Mouse (Mus musculus): ENCODE measurements at regions not wholly inside any gene's neighbourhood (a gene's known extent, or its start where the extent isn't known, plus 50 kb on each side); places are given as distances from the start of the nearest gene placed in this dataset.
A peak's percentile ranks its signal among the peaks of the same experiment; 100 is the strongest.

DNA sequence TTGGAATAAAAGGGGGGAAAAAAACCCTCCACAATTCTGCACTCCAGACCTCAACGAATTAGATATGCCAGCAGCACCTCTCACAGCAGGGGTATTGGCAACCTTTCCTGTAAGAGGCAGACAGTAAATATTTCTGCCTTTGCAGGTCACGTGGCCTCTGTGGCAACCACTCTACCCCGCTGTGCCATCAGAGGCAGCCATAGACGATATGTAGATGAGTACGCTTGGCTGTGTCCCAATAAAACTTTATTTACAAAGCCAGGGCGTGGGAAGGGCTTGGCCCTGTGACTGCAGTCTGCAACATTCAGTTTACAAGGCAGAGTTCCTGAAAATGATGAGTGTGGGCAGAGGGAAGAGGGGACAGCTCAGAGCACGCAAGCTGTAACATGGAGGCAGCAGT, 158.7 kb upstream of the Dio3 start:
- intact Hi-C loops (cut with DNase I): no loop called here
- no peak for DNase-seq (ENCODE audit: low spot score in 2 of 2)

- intact Hi-C loops (cut with DNase I): no loop called here
Measured at GRCm38 (mm10) chr12:110122976-110123375, 155.9 kb upstream of the Dio3 start.

GRCm38 (mm10) chr12:110126525-110126924, 152.3 kb upstream of the Dio3 start:
- DNase-seq (ENCODE audit: low spot score in 2 of 2): no peak
- intact Hi-C loops (cut with DNase I): no loop called here

More at GRCm38 (mm10) chr12:110122976-110123375, 155.9 kb upstream of the Dio3 start:
- no peak for DNase-seq (ENCODE audit: low spot score in 2 of 2)

- intact Hi-C loops (cut with DNase I): no loop called here
- DNase-seq (ENCODE audit: low spot score in 2 of 2): no peak
Measured at GRCm38 (mm10) chr12:110145379-110145778, 133.5 kb upstream of the Dio3 start.

- intact Hi-C loops (cut with DNase I): no loop called here
- DNase-seq (ENCODE audit: low spot score in 2 of 2): no peak
Measured at GRCm38 (mm10) chr12:110154225-110154962, 124.5 kb upstream of the Dio3 start.

- intact Hi-C loops (cut with DNase I): no loop called here
- no peak for DNase-seq (ENCODE audit: low spot score in 2 of 2)
Measured at GRCm38 (mm10) chr12:110154963-110155325, 123.9 kb upstream of the Dio3 start.

DNA sequence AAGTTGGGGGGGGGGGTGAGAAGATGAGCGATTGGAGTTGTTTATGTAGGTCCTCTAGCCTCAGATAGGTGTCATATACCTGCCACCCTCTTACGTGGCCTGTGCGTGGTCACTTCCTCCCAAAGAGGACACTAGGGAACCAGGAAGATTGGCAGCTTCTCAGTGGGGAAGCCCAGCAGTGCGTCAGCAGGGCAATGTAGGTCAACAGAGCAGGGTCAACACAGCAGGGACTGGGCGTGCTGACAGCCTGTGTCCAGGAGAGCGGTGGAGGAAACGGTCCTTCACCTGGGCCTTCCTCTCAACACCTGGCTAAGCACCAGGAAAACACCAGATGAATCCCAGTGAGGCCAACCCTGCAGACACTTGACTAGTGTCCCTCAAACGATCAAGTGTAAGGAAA, 122.4 kb upstream of the Dio3 start:
- intact Hi-C loops (cut with DNase I): no loop called here

DNA sequence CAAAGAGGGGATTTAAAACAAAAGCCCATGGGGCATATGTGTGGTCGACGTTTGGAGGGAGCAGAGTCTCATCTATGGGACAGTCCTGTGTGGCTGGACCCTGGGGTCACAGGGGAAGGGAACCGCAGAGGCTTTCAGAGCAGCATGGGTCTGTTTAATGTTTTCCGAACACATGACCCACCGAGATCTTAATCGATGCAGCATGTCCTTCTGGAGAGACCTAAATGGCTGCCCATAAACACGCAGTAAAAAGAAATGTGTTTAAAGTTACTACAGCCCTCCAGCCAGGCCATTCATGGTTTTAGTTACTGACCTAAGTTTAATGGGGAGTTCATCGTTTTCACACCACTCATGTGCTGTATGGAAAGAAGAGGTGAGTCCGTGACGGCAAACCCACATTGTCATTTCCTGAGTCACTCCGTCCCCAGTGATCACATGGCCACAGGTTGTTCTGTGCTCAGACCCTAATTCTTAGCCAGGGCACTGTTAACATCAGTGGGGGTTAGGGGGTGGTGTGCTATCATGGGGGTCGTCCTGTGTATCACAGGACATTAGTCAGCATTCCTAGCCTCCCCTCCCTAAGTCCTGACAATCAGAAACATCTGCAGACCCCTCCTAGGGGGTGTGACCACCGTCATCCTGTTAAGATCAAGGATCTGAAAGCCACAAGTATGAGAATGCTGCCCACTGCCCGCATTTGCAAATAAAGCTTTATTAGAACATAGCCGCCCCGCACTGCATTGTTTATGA, 120.7 kb upstream of the Dio3 start:
- intact Hi-C loops (cut with DNase I): no loop called here
- DNase-seq (ENCODE audit: low spot score in 2 of 2): no peak

More for the DNA sequence above, 122.4 kb upstream of the Dio3 start:
- DNase-seq (ENCODE audit: low spot score in 2 of 2): no peak

DNA sequence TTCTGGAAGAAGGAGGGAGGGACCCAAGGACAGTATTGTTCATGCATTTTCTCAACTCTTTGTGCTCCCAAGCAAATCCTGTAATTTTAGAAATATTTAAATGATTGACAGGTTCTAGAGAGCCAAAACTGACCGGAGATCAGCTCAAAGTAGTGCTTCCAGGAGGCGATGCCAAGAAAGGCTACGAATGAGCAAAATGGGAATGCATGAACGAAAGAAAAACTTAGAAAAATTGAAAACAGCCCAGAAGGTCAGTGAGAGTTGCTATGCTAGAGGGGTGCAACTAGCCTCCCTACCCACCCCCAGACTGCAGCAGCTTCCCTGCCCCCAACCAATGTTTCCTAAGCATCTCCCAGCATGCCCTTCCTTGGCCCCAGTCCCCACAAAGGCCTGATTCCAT, 117.6 kb upstream of the Dio3 start:
- no peak for DNase-seq (ENCODE audit: low spot score in 2 of 2)
- intact Hi-C loops (cut with DNase I): no loop called here

DNA sequence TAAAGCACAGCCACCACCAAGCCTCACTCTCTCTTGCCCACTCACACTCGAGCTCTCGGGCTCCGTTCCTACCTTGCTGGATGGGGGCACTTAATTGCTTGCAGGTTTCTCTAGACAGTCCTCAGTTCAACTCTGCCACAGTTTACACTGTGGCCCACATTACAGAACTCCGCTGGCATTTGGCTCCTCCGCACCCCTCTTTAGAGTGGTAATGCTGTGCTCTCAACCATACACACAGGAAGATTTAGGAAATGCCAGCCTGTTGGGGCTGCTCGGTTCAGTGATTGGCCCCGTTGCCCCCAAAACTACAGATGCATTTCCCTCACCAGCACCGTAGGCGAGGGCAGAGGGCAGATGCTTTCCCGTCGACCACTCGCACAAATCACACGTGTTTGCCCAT, 113.4 kb upstream of the Dio3 start:
- DNase-seq (ENCODE audit: low spot score in 2 of 2): no peak
- intact Hi-C loops (cut with DNase I): no loop called here

GRCm38 (mm10) chr12:110168407-110168806, 110.5 kb upstream of the Dio3 start:
- DNase-seq (ENCODE audit: low spot score in 2 of 2): no peak
- intact Hi-C loops (cut with DNase I): no loop called here

DNA sequence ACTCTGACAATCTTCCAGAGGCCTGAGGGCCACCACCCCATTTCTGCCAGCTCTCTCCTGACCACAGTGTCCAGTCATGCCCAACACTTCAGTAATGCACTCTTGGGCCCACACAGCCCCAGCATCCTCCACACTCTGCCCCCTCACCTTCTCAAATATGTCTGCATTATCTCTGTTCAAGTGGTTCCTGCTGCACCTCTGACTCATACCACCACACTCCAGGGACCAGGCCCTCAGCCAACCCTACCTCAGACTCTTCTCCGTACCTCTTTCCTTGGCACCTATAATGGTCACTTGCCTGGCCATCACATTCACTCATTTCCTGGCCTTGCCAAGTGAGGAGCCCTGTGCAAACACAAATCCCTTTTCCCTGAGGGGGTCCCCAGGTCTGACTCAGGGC, 109.6 kb upstream of the Dio3 start:
- no peak for DNase-seq (ENCODE audit: low spot score in 2 of 2)

DNA sequence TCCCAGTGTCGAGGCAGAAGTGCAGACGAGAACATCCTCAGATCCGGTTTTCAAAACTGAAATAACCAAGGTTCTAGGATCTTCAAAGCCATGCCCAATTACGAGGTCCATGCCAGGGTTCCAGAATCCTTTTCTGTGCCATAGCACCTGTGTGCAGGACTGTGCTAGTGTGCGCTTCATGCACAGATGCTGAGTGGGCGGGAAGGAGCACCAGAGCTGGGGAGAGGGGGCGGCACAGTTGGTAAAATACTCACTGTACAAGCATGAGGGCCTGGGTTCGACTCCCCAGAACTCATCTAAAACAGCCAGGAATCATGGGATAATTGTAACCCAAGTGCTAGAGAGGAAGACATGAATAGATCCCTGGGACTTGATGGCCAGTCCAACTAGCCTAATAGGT, 108.4 kb upstream of the Dio3 start:
- peak; percentile 16 to 20 for DNase-seq (ENCODE audit: low spot score in 2 of 2)
- intact Hi-C loops (cut with DNase I): no loop called here

More for the DNA sequence above, 109.6 kb upstream of the Dio3 start:
- intact Hi-C loops (cut with DNase I): no loop called here

- intact Hi-C loops (cut with DNase I): no loop called here
- no peak for DNase-seq (ENCODE audit: low spot score in 2 of 2)
Measured at GRCm38 (mm10) chr12:110177826-110178225, 101.0 kb upstream of the Dio3 start.

- DNase-seq (ENCODE audit: low spot score in 2 of 2): no peak
- intact Hi-C loops (cut with DNase I): no loop called here
Measured at GRCm38 (mm10) chr12:110183473-110183872, 95.4 kb upstream of the Dio3 start.

GRCm38 (mm10) chr12:110185399-110185798, 93.5 kb upstream of the Dio3 start:
- no peak for DNase-seq (ENCODE audit: low spot score in 2 of 2)
- intact Hi-C loops (cut with DNase I): no loop called here

GRCm38 (mm10) chr12:110186381-110186780, 92.5 kb upstream of the Dio3 start:
- intact Hi-C loops (cut with DNase I): no loop called here
- no peak for DNase-seq (ENCODE audit: low spot score in 2 of 2)

DNA sequence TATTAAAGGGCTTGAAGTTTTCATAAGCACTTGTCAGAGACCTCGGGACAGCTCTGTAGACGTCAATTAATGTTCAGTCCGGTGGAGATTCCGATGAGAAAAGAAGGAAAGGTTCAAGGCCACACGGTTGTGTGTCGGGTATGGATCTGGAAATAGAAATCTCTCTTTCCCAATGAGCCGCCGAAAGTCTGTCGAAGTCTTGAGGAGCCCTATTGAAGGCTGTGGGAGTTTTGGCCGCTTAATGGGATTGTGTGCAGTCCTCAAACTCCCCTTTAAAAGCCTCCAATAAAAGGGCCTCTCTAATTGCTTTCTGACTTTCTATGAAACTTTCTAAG, 92.0 kb upstream of the Dio3 start:
- DNase-seq (ENCODE audit: low spot score in 2 of 2): no peak
- intact Hi-C loops (cut with DNase I): no loop called here

DNA sequence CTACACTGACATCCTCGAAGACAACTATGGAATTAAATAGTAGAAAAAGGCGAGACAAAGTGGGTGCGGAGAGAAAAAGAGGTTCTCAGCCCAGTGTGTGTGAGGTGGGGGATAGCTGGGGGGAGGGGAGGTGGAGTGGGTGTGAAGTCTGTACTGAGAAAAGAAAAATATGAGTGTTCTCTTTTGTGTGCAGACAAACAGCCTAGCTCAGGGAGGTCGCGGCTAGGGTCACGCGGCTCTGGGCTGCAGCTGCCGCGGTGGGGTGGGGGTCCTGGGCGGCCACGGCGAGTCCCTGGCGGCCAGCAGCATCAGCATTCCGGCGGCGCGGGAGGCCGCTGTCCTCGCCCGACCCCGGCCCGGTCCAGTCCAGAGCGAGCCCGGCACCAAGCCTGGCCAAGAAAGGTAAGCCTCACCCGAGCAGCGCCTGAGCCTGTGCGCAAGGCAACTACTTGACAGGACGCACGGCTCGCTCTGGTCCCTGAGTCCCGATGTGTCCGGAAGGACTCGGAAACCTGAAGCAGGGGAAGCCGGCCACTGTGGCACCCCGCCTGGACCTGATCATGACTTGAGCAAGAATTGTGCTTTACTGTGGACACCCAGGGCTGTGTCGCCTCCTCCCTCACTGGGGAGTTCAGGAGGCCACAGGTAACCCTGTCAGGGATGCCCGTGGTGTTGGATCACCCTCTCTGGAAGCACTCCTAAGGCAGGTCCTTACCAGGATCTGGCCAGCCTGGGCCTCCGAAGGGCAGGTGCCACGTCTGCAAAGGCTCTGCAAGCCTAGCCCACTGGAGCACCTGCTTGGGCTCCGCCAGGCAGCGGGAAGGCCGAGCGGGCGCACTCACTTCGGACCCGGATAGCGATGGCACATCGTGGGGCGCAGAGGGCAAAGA, 91.4 kb upstream of the Dio3 start:
- intact Hi-C loops (cut with DNase I): no loop called here
- no peak for DNase-seq (ENCODE audit: low spot score in 2 of 2)

- intact Hi-C loops (cut with DNase I): no loop called here
- no peak for DNase-seq (ENCODE audit: low spot score in 2 of 2)
Measured at GRCm38 (mm10) chr12:110188136-110188631, 90.7 kb upstream of the Dio3 start.
